Mouse (Mus musculus) CD4-positive helper T cell, adult 2 months (primary cell): ENCODE results near the gene Spata32.

Experiments
- DNase-seq: peaks from one replicate; pipeline ENCODE4 v3.0.0-alpha.2; 2012; ENCODE audit warnings: low read depth, missing footprints, low spot score

Gene Spata32

DNA sequence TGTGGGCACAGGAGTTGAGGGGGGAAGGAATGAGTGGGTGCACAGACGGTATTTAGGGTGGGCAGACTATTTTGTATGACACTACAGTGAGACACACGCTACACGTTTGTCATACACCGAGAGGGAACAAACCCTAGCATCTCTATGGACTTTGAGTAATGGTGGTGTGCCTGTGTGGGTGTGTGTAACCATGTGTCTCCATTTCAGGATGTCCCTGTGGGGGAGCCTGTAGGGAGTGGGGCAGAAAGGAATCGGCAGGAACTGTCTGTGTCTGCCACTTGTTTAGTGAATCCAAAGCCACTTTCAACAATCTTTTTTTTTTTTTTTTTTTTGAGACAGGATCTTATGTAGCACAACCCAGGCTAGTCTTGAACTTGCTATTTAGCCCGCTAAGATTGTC is 12.0 kb downstream of the Spata32 start:
- DNase-seq, result no peak

- no peak for DNase-seq
These were observed 15.9 kb downstream of the Spata32 start for GRCm38 (mm10) chr11:103202376-103202775.

- DNase-seq, result no peak
These were observed 16.6 kb downstream of the Spata32 start for GRCm38 (mm10) chr11:103201664-103202063.

DNA sequence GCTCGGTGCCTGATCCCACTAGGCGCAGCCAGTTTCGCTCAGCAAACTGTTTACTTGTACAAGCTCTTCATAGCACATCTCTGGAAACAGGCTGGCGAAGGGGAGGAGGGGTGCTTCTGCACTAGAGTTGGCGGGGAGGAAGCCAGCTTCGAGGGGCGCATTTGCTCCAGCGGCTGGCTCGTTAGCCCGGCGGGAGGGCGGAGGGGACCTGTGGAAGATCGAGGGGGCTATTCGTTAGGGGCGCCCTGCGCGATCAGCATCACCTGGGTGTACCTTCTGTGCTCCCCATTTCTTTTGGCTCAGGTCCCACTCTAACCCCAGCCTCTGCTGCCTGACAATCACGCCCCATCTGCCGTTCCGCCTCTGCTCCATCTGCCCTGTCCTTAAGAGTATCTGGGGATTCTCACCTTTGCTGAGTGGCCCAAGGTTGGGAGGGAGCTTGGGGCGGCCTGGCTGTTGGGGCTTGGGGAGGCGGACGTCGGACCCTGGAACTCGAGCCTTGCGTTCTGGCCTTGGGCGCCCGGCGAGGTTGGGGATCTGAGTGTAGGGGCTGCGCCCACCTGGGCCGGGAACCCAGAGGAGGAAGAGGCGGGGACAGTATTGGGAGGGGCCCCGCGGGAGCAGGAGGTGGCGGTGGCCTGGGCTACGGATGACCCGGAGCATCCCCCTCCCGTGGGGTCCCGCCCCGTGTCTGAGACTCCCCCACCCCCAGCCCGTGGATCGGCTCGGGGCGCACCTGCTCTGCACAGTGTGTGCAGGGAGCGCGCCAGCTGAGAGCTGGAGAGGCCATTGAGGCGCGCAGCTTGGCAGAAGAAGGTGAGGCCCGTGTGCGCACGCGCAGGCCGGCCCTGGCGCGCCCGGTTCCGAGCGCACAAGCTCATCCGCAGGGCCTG is 19.1 kb downstream of the Spata32 start:
- DNase-seq, result no peak

DNA sequence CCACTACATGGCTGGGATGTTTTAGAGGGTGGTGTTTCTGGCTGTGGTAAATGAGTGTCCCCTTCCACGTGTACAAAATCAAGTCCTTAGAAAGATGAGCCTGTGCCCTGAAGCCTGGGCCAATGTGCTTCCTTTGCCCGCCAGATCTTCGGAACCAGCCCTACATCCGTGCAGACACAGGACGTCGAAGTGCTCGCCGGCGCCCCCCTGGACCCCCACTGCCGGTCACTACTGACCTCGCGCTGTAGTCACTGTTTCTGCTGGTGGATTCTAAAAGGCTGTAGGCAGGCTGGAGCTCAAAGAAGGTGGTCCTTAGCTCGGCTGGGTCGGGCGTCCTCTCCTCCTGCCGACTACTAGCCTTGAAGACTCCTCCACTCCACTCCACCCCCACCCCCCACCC is 19.9 kb downstream of the Spata32 start:
- no peak for DNase-seq

GRCm38 (mm10) chr11:103197340-103197739 is 20.9 kb downstream of the Spata32 start:
- DNase-seq, result no peak

DNA sequence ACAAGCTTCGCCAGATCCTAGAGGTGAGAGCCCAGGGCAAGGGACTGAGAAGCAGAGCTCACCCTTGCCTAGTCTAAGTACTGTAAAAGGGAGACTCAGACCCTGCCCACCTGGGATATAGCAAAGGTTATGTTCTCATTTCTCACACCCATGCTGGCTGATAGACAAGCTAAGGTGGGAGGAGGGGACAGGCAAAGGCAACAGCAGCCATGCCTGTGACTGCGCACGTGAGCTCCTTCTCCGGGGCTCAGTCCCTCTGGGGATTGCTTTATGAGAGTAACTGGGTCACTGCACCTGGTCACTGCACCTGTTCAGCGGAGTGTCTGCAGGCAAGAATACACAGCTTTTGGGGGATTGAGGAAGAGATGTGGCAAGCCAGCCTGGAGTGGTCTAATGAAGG is 22.6 kb downstream of the Spata32 start:
- no peak for DNase-seq

DNA sequence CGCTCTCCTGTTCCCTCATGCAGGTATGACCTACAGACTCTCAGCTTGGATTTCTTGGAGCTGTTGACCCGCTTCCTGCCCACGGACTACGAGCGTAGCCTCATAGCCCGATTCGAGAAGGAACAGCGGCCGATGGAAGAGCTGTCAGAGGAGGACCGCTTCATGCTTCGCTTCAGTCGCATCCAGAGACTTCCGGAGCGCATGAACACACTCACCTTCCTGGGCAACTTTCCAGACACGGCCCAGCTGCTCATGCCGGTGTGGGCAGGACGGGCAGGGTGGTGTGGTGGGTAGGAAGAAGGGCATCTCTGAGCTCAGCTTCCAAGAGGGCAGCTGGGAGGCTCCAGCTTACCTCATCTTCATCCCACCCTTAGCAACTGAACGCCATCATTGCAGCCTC is 23.0 kb downstream of the Spata32 start:
- no peak for DNase-seq

- no peak for DNase-seq
These were observed 24.4 kb downstream of the Spata32 start for GRCm38 (mm10) chr11:103193825-103194168.

DNA sequence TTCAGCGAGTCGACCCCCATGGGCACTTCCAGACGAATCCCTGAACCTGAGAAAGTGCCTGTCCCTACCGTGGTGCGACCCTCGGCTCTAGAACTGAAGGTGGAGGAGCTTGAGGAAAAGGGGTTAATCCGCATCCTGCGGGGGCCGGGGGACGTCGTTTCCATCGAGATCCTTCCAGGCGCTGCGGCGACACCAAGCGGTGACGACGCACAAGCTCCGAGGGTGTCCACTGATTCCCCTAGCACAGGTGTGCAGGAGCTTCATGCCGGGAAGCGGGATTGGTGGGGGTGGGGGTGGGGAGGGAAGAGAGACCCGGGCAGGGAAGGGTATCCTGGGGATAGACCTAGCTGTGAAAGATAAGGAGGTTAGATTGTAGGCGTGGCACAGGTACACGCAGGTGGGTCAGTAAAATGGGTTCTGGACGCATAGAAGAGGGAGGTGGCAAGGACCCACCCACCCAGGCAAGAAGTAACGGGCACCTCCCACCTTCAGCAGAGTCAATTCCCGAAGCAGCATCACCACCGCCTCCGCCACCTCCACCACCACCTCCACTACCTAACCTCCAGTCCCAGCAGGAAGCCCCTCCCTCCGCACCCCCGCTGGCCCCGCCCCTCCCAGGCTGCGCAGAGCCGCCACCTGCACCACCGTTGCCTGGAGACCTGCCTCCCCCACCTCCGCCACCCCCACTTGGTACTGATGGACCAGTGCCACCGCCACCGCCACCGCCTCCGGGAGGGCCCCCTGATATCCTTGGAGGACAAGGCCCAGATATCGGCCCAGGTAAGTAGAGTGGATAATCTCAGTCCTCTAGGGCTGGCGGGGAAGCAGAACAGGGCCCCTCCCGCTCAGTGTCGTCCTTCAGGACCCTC is 25.0 kb downstream of the Spata32 start:
- DNase-seq, result no peak

GRCm38 (mm10) chr11:103192230-103192955 is 25.8 kb downstream of the Spata32 start:
- DNase-seq, result no peak

DNA sequence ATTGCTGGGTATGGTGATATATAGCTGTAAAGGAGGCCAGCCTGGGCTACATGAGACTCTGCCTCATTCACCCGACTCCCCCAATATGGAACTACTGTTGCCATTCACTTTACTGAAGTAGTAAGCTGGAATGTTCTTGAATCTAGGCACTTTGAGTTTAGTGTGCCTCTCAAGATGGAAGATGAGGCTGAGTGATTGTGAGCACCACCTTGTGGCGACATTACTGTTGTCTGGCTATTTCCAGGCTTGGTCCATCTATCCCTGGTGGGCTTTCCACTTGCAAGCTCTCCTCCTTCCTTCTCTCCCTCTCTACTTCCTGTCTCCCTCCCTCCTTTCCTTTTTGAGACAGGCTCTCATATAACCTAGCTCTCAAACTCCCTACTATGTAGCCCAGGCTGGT is 33.3 kb downstream of the Spata32 start:
- peak; percentile 63 for DNase-seq

DNA sequence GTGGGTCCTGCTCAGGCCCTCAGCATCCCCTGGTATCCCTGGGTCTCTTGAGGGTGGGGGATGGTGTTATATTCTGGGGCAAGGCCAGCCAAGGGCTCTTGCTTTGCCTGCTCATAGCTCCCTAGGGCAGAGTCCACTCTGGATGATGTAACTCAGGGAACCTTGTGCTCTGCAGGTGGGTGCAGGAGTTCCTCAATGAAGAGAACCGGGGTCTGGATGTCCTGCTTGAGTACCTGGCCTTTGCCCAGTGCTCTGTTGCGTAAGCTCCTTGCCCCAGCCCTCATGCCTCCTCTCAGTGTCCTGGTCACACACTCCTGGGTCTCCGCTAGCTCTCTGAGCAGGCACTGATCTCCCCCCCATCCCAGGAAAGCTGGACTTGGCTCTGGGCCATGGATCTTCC is 36.3 kb downstream of the Spata32 start:
- no peak for DNase-seq

DNA sequence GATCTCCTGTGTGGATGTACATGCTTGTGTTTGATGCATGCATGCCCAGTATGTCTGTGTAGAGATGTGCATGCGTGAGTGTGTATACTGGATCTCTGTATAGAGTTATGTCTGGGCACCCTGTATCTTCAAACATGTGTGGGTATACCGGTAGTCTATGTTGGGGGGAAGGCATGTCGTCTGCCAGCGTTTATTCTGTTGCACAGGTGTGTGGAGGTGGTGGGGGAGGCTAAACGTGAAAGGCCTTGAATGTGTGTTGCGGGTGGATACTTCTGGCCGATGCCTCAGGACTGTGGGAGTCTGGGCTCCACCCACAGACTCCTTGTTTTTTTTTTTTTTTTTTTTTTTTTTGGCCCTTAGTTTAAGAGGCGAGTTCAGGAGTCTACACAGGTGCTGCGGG is 36.9 kb downstream of the Spata32 start:
- no peak for DNase-seq

- no peak for DNase-seq
These were observed 37.8 kb downstream of the Spata32 start for GRCm38 (mm10) chr11:103180426-103180825.

DNA sequence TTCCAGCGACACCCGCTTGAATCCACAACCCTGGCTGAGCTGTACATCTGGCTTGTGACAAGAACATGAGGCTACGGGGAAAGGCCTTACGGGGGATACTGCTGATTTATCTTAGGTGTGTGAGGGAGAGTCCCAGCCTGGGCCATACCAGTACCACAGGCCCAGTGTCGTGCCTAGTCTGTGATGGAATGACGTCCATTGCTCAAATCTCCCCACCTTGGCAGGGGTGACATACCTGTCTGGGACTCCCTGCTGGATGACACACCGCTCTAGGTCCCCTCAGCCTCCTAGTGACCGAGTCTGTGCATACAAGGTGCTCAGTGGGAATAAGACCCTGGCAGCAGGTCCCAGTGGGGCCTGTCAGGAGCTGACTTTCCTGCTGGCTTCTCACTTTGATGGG is 39.5 kb downstream of the Spata32 start:
- DNase-seq, result no peak

DNA sequence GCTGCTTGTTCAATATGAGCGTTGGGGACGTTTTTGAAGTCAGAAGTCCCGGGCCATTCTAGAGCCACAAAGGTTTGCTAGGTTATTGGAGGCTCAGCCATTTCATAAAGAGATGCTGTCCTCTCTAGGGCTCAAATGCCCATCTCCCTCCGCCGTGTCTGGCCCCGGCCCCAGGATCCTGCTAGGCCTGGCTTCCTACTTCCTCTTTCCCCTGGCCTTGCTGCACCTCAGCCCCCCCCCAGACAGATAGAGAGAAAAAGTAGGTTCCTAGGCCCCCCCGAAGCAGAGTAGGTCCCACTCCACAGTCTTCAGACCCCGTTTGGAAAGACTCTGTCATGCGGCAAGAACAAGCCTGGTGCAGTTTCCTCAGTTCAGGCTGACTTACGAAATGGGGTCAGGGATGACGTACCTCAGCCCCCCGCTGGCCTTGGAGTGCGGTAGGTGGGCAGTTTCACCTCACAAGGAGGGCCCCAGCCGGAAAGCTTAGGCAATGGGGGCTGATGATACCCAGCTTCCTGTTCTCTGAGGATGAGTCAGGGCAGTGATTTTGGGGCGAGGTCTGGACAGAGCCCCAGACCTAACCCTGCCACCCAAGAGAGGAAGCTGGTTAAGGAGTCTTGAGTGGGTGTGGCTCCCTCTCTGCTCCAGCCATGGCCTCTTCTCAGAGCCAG is 40.3 kb downstream of the Spata32 start:
- DNase-seq, result peak; percentile 67

DNA sequence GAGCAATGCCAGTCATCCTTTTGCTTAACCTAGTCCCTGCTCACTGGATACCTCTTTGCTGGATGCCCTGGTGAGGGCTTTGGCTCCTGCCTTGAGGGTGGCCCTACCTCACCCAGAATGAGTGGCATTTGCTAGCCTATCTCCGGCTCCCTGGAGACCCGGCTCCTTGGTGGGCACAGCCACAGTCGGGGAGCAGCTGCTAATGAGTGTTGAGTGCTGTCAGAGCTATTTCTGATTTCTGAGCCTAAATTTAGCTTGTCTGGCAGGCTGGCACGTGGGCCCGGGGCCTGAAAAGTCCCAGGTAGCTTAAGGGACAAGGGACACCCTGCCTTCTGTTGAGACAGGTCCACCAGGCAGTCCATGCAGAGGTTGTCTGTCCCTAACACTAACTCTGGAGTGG is 41.0 kb downstream of the Spata32 start:
- DNase-seq, result no peak

GRCm38 (mm10) chr11:103176510-103176909 is 41.7 kb downstream of the Spata32 start:
- no peak for DNase-seq

DNA sequence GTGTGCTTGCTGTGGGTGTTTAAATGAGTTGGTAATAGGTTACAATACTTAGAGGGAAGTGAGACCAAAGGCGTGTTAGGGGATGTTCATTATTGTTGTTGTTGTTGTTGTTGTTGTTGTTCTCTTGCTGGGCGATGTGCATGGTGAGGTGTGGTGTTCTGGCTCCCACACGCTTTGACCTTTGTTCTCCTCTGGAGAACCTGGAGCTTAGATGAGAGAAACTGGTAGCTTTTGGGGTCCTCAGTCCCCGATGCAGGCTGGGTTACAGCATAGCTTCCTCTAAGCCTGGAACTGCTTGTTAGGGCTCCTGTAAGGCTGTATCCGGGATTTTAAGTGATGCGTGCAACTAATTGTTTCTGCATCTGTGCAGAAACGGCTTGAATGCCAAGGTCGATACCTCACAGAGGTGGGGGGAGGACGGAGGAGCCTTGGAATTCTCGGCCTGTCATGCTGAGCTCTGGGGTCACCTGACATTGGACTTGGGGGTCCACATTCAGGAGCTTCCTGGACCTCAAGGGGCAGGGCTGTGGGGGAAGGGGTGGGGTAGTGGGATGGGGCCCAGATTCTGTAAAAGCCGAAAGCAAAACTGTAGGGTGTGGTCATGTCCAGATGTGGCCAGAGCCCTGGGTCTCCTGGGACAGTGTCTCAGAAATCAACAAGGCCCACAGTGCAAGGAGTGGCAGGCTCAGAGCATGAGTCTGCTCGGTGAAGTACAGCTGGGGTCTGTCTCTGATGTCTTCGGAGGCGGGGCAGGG is 42.4 kb downstream of the Spata32 start:
- peak; percentile 43 for DNase-seq

GRCm38 (mm10) chr11:103174891-103175391 is 43.3 kb downstream of the Spata32 start:
- peak; percentile 98 for DNase-seq
